Mouse (Mus musculus) right cerebral cortex, postnatal 14 days (tissue): ENCODE measurements around the gene 1700049E17Rik2.
"Not testable (repeated sequence)": the region's sequence is repeated elsewhere in the genome, so short reads cannot be mapped to it uniquely, and the experiment has no call there.

Source experiments
- DNase-seq: peaks from one replicate; pipeline ENCODE4 v3.0.0; 2022

Gene 1700049E17Rik2

GRCm38 (mm10) chr14:41572911-41573310 is at the start of gene 1700049E17Rik2:
TSS of gene 1700049E17Rik2 (plus strand) at chr14:41573211.
- DNase-seq, result not testable (repeated sequence)

GRCm38 (mm10) chr14:41524695-41525094 is 48.3 kb upstream of the 1700049E17Rik2 start:
- DNase-seq, result not testable (repeated sequence)

- DNase-seq, result not testable (repeated sequence)
Measured at GRCm38 (mm10) chr14:41555483-41555882, 17.5 kb upstream of the 1700049E17Rik2 start, which contains the start of gene Gm7970. TSS of gene Gm7970 (minus strand) at chr14:41555583.

GRCm38 (mm10) chr14:41586346-41586745 is 13.3 kb downstream of the 1700049E17Rik2 start:
- not testable (repeated sequence) for DNase-seq

- not testable (repeated sequence) for DNase-seq
Measured at GRCm38 (mm10) chr14:41600935-41601334, 27.9 kb downstream of the 1700049E17Rik2 start.

- not testable (repeated sequence) for DNase-seq
Measured at GRCm38 (mm10) chr14:41610690-41611089, 37.7 kb downstream of the 1700049E17Rik2 start.

GRCm38 (mm10) chr14:41622535-41622934 is 49.5 kb downstream of the 1700049E17Rik2 start:
- not testable (repeated sequence) for DNase-seq

- DNase-seq, result not testable (repeated sequence)
Measured at GRCm38 (mm10) chr14:41624512-41624911, 51.5 kb downstream of the 1700049E17Rik2 start, which contains the start of gene Gm3072. TSS of gene Gm3072 (minus strand) at chr14:41624612.

GRCm38 (mm10) chr14:41630144-41630543 is 57.1 kb downstream of the 1700049E17Rik2 start:
- DNase-seq, result not testable (repeated sequence)
